Mouse (Mus musculus): ENCODE data around the gene Armc12. TPM values are rescaled to one million over a fixed set of nuclear protein-coding genes. Genes with fewer than 3 reads are reported as not detected.

Armc12 gene
- polyA plus RNA-seq, 1 experiment from 2014 or later = not detected

- Histone ChIP-seq H3K27me3 (replicated peaks; ENCODE audit: control insufficient read depth, insufficient read depth, low read length) (no peaks in the 10 kb centered on the region), H3K27ac (ENCODE audit: low read depth, low read length) (no peak overlapping the region), H3K9ac (ENCODE audit: low read depth, low read length) (no peak overlapping the region), H3K4me1 (replicated peaks; ENCODE audit: control insufficient read depth, insufficient read depth, low read length) (no peaks in the 10 kb centered on the region), H3K9me3 (ENCODE audit: control insufficient read depth) (no peaks in the 10 kb centered on the region), H3K36me3 (ENCODE audit: control insufficient read depth, insufficient read depth) (no peaks in the 10 kb centered on the region), H3K4me3 (ENCODE audit: low read depth, low read length) (no peak overlapping the region), H3K4me2 (replicated peaks; ENCODE audit: low read depth) (no peak overlapping the region)
- TF ChIP-seq CTCF (IDR thresholded peaks at IDR 0.05; ENCODE audit: low read depth) = no peak
- WGBS = 79% methylated on average over 6 of the region's 6 CpGs
- no peak for ATAC-seq
Measured at GRCm38 (mm10) chr17:28504182-28504581, 26.4 kb upstream of the Armc12 start.

DNA sequence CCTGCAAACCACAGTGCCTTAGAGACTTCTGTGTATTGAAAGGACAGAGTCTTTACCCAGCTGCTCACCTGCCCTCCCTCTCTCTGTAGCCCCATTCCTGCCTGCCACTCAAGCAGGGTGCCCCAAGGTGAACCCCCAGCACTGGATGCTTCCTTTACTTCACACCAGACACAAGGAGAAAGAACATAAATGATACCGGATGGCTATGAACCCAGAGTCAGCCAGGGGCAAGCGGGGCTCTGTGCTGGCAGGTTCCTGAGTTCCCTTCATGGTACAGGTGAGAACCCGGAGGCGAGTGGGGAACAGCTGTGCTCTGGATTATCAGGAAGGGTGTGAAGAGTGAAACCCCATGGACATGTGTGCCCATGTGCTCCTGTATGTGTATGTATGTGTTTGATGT is 25.0 kb upstream of the Armc12 start:
- no peak overlapping the region for H3K9ac ChIP-seq (ENCODE audit: low read depth, low read length)
- TF ChIP-seq CTCF (IDR thresholded peaks at IDR 0.05; ENCODE audit: low read depth) = no peak
- no peak overlapping the region for H3K4me2 ChIP-seq (replicated peaks; ENCODE audit: low read depth)
- no peaks in the 10 kb centered on the region for H3K27me3 ChIP-seq (replicated peaks; ENCODE audit: control insufficient read depth, insufficient read depth, low read length)
- ATAC-seq = no peak
- no peak overlapping the region for H3K27ac ChIP-seq (ENCODE audit: low read depth, low read length)
- no peak overlapping the region for H3K4me3 ChIP-seq (ENCODE audit: low read depth, low read length)
- H3K9me3 ChIP-seq (ENCODE audit: control insufficient read depth) = no peaks in the 10 kb centered on the region
- H3K4me1 ChIP-seq (replicated peaks; ENCODE audit: control insufficient read depth, insufficient read depth, low read length) = peaks cover 5% of the 10 kb centered on the region; the same call in 1 of the 2 replicates
- WGBS = 93% methylated on average over 4 of the region's 4 CpGs
- H3K36me3 ChIP-seq (ENCODE audit: control insufficient read depth, insufficient read depth) = no peaks in the 10 kb centered on the region

GRCm38 (mm10) chr17:28506895-28507294 is 23.7 kb upstream of the Armc12 start:
- Histone ChIP-seq H3K4me2 (replicated peaks; ENCODE audit: low read depth) (no peak overlapping the region), H3K27ac (ENCODE audit: low read depth, low read length) (no peak overlapping the region), H3K4me1 (replicated peaks; ENCODE audit: control insufficient read depth, insufficient read depth, low read length) (peaks cover 10% of the 10 kb centered on the region; the same call in 1 of the 2 replicates), H3K27me3 (replicated peaks; ENCODE audit: control insufficient read depth, insufficient read depth, low read length) (no peaks in the 10 kb centered on the region), H3K9me3 (ENCODE audit: control insufficient read depth) (no peaks in the 10 kb centered on the region), H3K9ac (ENCODE audit: low read depth, low read length) (no peak overlapping the region), H3K4me3 (ENCODE audit: low read depth, low read length) (no peak overlapping the region), H3K36me3 (ENCODE audit: control insufficient read depth, insufficient read depth) (no peaks in the 10 kb centered on the region)
- ATAC-seq = no peak
- no peak for TF ChIP-seq CTCF (IDR thresholded peaks at IDR 0.05; ENCODE audit: low read depth)
- whole genome bisulfite sequencing = 17% methylated on average over 5 of the region's 5 CpGs

GRCm38 (mm10) chr17:28507496-28507895 is 23.1 kb upstream of the Armc12 start:
- no peaks in the 10 kb centered on the region for H3K9me3 ChIP-seq (ENCODE audit: control insufficient read depth)
- H3K27ac ChIP-seq (ENCODE audit: low read depth, low read length) = no peak overlapping the region
- H3K4me3 ChIP-seq (ENCODE audit: low read depth, low read length) = no peak overlapping the region
- H3K9ac ChIP-seq (ENCODE audit: low read depth, low read length) = no peak overlapping the region
- no peak overlapping the region for H3K4me2 ChIP-seq (replicated peaks; ENCODE audit: low read depth)
- ATAC-seq = no peak
- TF ChIP-seq CTCF (IDR thresholded peaks at IDR 0.05; ENCODE audit: low read depth) = no peak
- 45% methylated on average over 5 of the region's 5 CpGs for WGBS
- H3K4me1 ChIP-seq (replicated peaks; ENCODE audit: control insufficient read depth, insufficient read depth, low read length) = peaks cover 14% of the 10 kb centered on the region; the same call in 1 of the 2 replicates
- no peaks in the 10 kb centered on the region for H3K27me3 ChIP-seq (replicated peaks; ENCODE audit: control insufficient read depth, insufficient read depth, low read length)
- no peaks in the 10 kb centered on the region for H3K36me3 ChIP-seq (ENCODE audit: control insufficient read depth, insufficient read depth)

DNA sequence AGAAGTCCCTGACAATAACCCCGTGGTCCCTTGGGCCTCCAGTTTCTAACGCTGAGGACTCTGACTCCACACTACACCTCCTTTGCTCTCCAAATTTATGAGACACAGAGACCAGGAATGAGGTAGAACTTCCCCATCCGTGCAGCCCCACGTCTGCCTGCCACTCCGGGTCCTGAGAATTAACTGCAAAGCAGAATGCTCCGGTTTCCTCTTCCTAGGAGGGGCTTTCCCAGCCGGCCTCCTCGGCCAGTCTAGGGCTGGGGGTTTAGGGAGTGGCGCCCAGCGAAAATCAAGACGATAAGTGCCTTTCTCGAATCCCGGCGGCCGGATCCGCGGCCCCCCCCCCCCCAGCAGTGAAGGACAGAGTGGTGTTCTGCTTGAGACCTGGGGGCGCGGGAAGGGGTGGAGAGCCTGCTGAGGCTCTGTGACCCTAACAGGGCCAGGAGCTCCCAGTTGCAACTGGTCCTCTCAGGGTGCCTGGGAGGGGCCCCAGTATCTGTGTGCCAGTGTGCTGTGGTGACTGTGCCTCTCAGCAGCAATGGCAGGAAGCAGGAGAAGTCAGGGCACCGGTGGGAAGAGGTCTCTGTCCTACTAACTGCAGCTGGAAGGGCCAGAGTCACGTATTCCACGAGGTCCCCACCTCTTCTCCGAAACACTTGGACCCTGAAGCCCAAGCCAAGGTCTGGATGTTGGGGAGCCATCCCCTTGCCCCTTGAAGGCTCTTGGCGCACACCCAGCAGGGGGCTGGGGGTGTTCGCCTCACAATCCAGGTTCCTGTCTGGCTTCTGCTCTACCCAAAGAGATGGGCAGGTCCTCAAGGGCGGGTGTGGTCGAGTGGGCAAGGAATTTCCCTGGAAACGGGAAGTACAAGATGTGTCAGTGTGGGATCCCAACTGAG is 19.9 kb upstream of the Armc12 start:
- WGBS = 12% methylated on average over 28 of the region's 28 CpGs
- Histone ChIP-seq H3K4me3 (ENCODE audit: low read depth, low read length) (no peak overlapping the region), H3K27me3 (replicated peaks; ENCODE audit: control insufficient read depth, insufficient read depth, low read length) (no peaks in the 10 kb centered on the region), H3K27ac (ENCODE audit: low read depth, low read length) (no peak overlapping the region), H3K4me2 (replicated peaks; ENCODE audit: low read depth) (peak overlapping the region; percentile 41), H3K9me3 (ENCODE audit: control insufficient read depth) (no peaks in the 10 kb centered on the region), H3K36me3 (ENCODE audit: control insufficient read depth, insufficient read depth) (no peaks in the 10 kb centered on the region), H3K4me1 (replicated peaks; ENCODE audit: control insufficient read depth, insufficient read depth, low read length) (peaks cover 21% of the 10 kb centered on the region; the same call in 1 of the 2 replicates), H3K9ac (ENCODE audit: low read depth, low read length) (peak overlapping the region; percentile 2)
- no peak for ATAC-seq
- TF ChIP-seq CTCF (IDR thresholded peaks at IDR 0.05; ENCODE audit: low read depth) = no peak

GRCm38 (mm10) chr17:28511616-28512541 is 18.7 kb upstream of the Armc12 start:
- no peak for TF ChIP-seq CTCF (IDR thresholded peaks at IDR 0.05; ENCODE audit: low read depth)
- Histone ChIP-seq H3K4me2 (replicated peaks; ENCODE audit: low read depth) (no peak overlapping the region), H3K9ac (ENCODE audit: low read depth, low read length) (peak overlapping the region; percentile 11; the same call in 1 of the 2 replicates), H3K4me3 (ENCODE audit: low read depth, low read length) (no peak overlapping the region), H3K36me3 (ENCODE audit: control insufficient read depth, insufficient read depth) (no peaks in the 10 kb centered on the region), H3K27me3 (replicated peaks; ENCODE audit: control insufficient read depth, insufficient read depth, low read length) (no peaks in the 10 kb centered on the region), H3K9me3 (ENCODE audit: control insufficient read depth) (no peaks in the 10 kb centered on the region), H3K27ac (ENCODE audit: low read depth, low read length) (peak overlapping the region; percentile 90), H3K4me1 (replicated peaks; ENCODE audit: control insufficient read depth, insufficient read depth, low read length) (peaks cover 25% of the 10 kb centered on the region; the same call in 1 of the 2 replicates)
- WGBS = 29% methylated on average over 9 of the region's 9 CpGs
- peak; percentile 1; the same call in 1 of the 2 replicates for ATAC-seq
